Mouse (Mus musculus) heart, adult 18-20 months (tissue): ENCODE data around the gene Diras2. TPM values are rescaled to one million over a fixed set of nuclear protein-coding genes. Genes with fewer than 3 reads are reported as not detected.

Experiments
- DNase-seq, 2 experiments: peaks; one replicate each; pipeline ENCODE4 v3.0.0; 2021 to 2022; ENCODE audit warnings: mixed read lengths in 1 of 2
- total RNA-seq, 2 experiments: library from RNA; stranded (reverse); gene quantifications; 2 replicates each; pipeline ENCODE4 v1.2.3; 2021

Diras2 gene
- total RNA-seq, 2 experiments from 2014 or later, result 0.25 to 0.39 TPM

GRCm38 (mm10) chr13:52552822-52553477 is 21.9 kb upstream of the Diras2 start:
- no peak for DNase-seq

GRCm38 (mm10) chr13:52551275-52551674 is 20.2 kb upstream of the Diras2 start:
- no peak for DNase-seq

- DNase-seq, result no peak
Measured at GRCm38 (mm10) chr13:52550690-52551193, 19.7 kb upstream of the Diras2 start.

- no peak for DNase-seq
Measured at GRCm38 (mm10) chr13:52546288-52546687, 15.2 kb upstream of the Diras2 start.

GRCm38 (mm10) chr13:52542636-52543035 is 11.6 kb upstream of the Diras2 start:
- DNase-seq, result no peak

- no peak for DNase-seq
Measured at GRCm38 (mm10) chr13:52542036-52542526, 11.0 kb upstream of the Diras2 start.

GRCm38 (mm10) chr13:52541385-52542035 is 10.4 kb upstream of the Diras2 start:
- DNase-seq, result no peak

- DNase-seq, result no peak
Measured at GRCm38 (mm10) chr13:52539461-52539860, 8.4 kb upstream of the Diras2 start.

GRCm38 (mm10) chr13:52538588-52539116 is 7.6 kb upstream of the Diras2 start:
- DNase-seq, result no peak

GRCm38 (mm10) chr13:52537754-52538587 is 6.9 kb upstream of the Diras2 start:
- no peak for DNase-seq

- peak; percentile 41 to 83 for DNase-seq
Measured at GRCm38 (mm10) chr13:52535542-52535941, 4.5 kb upstream of the Diras2 start.

- DNase-seq, result no peak
Measured at GRCm38 (mm10) chr13:52533644-52534043, 2.6 kb upstream of the Diras2 start.

GRCm38 (mm10) chr13:52530008-52530945 is 802 bp downstream of the Diras2 start:
- DNase-seq, result peak; percentile 67 to 79

- DNase-seq, result no peak
Measured at GRCm38 (mm10) chr13:52529188-52529972, 1.7 kb downstream of the Diras2 start.

GRCm38 (mm10) chr13:52528786-52529185 is 2.3 kb downstream of the Diras2 start:
- no peak for DNase-seq

- no peak for DNase-seq
Measured at GRCm38 (mm10) chr13:52528281-52528680, 2.8 kb downstream of the Diras2 start.

- DNase-seq, result no peak
Measured at GRCm38 (mm10) chr13:52526249-52527035, 4.6 kb downstream of the Diras2 start.

GRCm38 (mm10) chr13:52524313-52524712 is 6.8 kb downstream of the Diras2 start:
- DNase-seq, result no peak

- DNase-seq, result no peak
Measured at GRCm38 (mm10) chr13:52521176-52521575, 9.9 kb downstream of the Diras2 start.
